18 mouse cellular contexts compared by ENCODE assay signal in genomic region chr10:18709836-18710235, GRCm38 (mm10). TPM values are rescaled to one million over a fixed set of nuclear protein-coding genes. Genes with fewer than 3 reads are reported as not detected.
"Had no signal": no experiment of that assay in that cellular context is flagged by ENCODE, and none has a peak within 500 bp of the region (broad histone marks: within the 10 kb centered on the region; RNA-seq: fewer than 3 reads in every experiment).

No protein-coding gene starts in this region.

- DNase-seq: lung, adult 2 months; lung, postnatal 14 days; lung, postnatal 36 days; retina, postnatal 1 day; right cerebral cortex, adult 18-20 months; right cerebral cortex, postnatal 25 days; right cerebral cortex, postnatal 4 days; spleen, adult 18-20 months; thymus, adult 18-20 months; thymus, postnatal 14 days; thymus, postnatal 36 days had no signal

- H3K4me3 ChIP-seq: lung, embryonic 15.5 days; megakaryocyte, embryonic 14.5 days; midbrain, embryonic 13.5 days; midbrain, embryonic 15.5 days; neural tube, embryonic 12.5 days had no signal

- ATAC-seq: midbrain, embryonic 13.5 days; midbrain, embryonic 15.5 days had no signal

- H3K27ac ChIP-seq: lung, embryonic 15.5 days; macrophage; midbrain, embryonic 13.5 days; neural tube, embryonic 12.5 days had no signal

RNA-seq across cellular contexts. Expression of gene Arfgef3, which starts 33.9 kb away (rescaled TPM):
- total RNA-seq: monocyte, adult 5-6 weeks had no signal
